Mouse (Mus musculus): ENCODE measurements around the gene Fank1. TPM values are rescaled to one million over a fixed set of nuclear protein-coding genes. Genes with fewer than 3 reads are reported as not detected.

The Fank1 gene
- polyA plus RNA-seq, 1 experiment from 2014 or later, result 0.24 TPM

GRCm38 (mm10) chr7:133762696-133763095 is 14.0 kb upstream of the Fank1 start:
- Histone ChIP-seq H3K4me3 (ENCODE audit: low read length) (no peak overlapping the region), H3K27ac (ENCODE audit: low read depth, low read length) (no peak overlapping the region), H3K9me3 (ENCODE audit: control insufficient read depth, low read length) (peaks cover 5% of the 10 kb centered on the region; the same call in 1 of the 2 replicates), H3K9ac (ENCODE audit: low read depth, low read length) (no peak overlapping the region), H3K36me3 (ENCODE audit: control insufficient read depth, insufficient read depth, low read length) (no peaks in the 10 kb centered on the region), H3K4me2 (replicated peaks; ENCODE audit: low read depth, low read length) (no peak overlapping the region), H3K27me3 (ENCODE audit: control insufficient read depth, insufficient read depth, low read length) (no peaks in the 10 kb centered on the region), H3K4me1 (ENCODE audit: control insufficient read depth, insufficient read depth, low read length) (peaks cover 7% of the 10 kb centered on the region; the same call in 1 of the 2 replicates)
- 71% methylated on average over 6 of the region's 6 CpGs for WGBS
- no peak for ATAC-seq (ENCODE audit: low FRiP score, low TSS enrichment)

DNA sequence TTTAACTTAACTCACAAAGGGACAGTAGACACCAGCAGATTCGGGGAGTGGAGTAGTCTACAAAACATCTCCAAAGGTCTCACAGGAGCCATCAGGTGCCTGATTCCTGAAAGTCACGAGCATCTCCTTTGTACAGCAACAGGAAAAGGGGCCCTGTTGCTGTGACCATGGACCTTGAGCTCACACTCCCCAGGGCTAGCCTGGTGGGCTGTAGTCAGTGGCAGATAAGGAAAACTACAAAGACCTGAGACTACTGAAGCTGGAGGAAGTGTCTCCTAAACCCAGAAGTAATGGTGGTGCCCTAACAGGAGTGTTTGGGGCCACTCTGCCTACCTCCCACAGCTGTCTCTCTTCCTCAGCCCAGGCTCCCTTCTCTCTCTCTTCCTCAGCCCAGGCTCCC is 12.2 kb upstream of the Fank1 start:
- WGBS, result 77% methylated on average over 2 of the region's 2 CpGs
- ATAC-seq (ENCODE audit: low FRiP score, low TSS enrichment), result no peak
- peaks cover 5% of the 10 kb centered on the region; the same call in 1 of the 2 replicates for H3K9me3 ChIP-seq (ENCODE audit: control insufficient read depth, low read length)
- H3K27me3 ChIP-seq (ENCODE audit: control insufficient read depth, insufficient read depth, low read length), result no peaks in the 10 kb centered on the region
- no peak overlapping the region for H3K27ac ChIP-seq (ENCODE audit: low read depth, low read length)
- peaks cover 5% of the 10 kb centered on the region; the same call in 1 of the 2 replicates for H3K4me1 ChIP-seq (ENCODE audit: control insufficient read depth, insufficient read depth, low read length)
- H3K9ac ChIP-seq (ENCODE audit: low read depth, low read length), result no peak overlapping the region
- no peak overlapping the region for H3K4me2 ChIP-seq (replicated peaks; ENCODE audit: low read depth, low read length)
- H3K4me3 ChIP-seq (ENCODE audit: low read length), result no peak overlapping the region
- H3K36me3 ChIP-seq (ENCODE audit: control insufficient read depth, insufficient read depth, low read length), result no peaks in the 10 kb centered on the region

DNA sequence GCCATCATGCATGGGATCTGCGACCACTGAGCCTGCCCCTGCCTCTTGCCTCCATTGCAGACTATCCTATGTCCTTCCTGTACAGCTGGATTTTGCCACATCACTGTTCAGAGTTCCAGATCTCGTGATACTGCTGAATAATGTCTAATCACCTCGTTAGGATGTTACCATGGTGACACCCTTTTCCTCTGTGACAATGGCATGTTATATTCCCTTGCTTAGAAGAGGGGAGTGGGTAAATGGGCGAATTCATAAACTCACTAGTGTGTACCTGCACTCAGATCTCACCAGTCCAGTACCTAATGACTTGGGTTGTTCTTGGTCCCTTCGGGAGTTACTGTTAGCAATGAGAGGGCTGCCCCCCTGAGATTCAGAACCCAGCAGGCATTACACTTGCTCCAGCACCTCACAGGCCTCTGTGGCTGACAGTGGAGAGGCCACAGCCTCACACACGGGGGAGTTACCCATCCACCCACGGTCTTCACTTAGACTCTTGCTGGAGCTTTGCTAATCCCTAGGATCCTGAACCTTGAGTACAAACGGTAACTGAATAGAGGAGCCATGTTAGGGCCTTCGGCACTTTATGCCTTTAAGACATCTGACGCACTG is 11.3 kb upstream of the Fank1 start:
- Histone ChIP-seq H3K36me3 (ENCODE audit: control insufficient read depth, insufficient read depth, low read length) (no peaks in the 10 kb centered on the region), H3K9me3 (ENCODE audit: control insufficient read depth, low read length) (peaks cover 5% of the 10 kb centered on the region; the same call in 1 of the 2 replicates), H3K27ac (ENCODE audit: low read depth, low read length) (no peak overlapping the region), H3K9ac (ENCODE audit: low read depth, low read length) (no peak overlapping the region), H3K4me3 (ENCODE audit: low read length) (no peak overlapping the region), H3K4me2 (replicated peaks; ENCODE audit: low read depth, low read length) (no peak overlapping the region), H3K4me1 (ENCODE audit: control insufficient read depth, insufficient read depth, low read length) (no peaks in the 10 kb centered on the region), H3K27me3 (ENCODE audit: control insufficient read depth, insufficient read depth, low read length) (no peaks in the 10 kb centered on the region)
- ATAC-seq (ENCODE audit: low FRiP score, low TSS enrichment), result no peak
- WGBS, result 68% methylated on average over 10 of the region's 10 CpGs

DNA sequence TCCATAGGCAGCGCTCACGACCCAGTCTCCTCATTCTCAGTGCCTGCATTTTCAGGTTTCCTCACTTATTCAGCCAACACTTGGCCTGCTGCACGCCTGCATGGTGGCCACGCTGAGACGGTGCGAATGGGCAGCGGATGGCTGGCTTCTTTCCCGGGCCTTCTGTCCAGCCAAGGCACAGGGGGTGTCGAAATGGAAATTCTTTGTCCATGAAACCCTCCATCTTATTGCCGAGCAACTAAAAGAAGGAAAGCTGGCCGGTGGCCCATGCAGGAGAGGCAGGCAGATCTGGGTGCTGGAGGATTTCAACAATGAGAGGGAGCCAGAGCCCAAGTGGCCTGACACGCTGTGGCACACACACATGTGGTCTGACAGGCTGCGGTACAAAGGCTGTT is 10.8 kb upstream of the Fank1 start:
- Histone ChIP-seq H3K4me2 (replicated peaks; ENCODE audit: low read depth, low read length) (no peak overlapping the region), H3K36me3 (ENCODE audit: control insufficient read depth, insufficient read depth, low read length) (no peaks in the 10 kb centered on the region), H3K27me3 (ENCODE audit: control insufficient read depth, insufficient read depth, low read length) (no peaks in the 10 kb centered on the region), H3K9me3 (ENCODE audit: control insufficient read depth, low read length) (peaks cover 5% of the 10 kb centered on the region; the same call in 1 of the 2 replicates), H3K9ac (ENCODE audit: low read depth, low read length) (no peak overlapping the region), H3K4me1 (ENCODE audit: control insufficient read depth, insufficient read depth, low read length) (no peaks in the 10 kb centered on the region), H3K27ac (ENCODE audit: low read depth, low read length) (no peak overlapping the region), H3K4me3 (ENCODE audit: low read length) (no peak overlapping the region)
- ATAC-seq (ENCODE audit: low FRiP score, low TSS enrichment), result no peak
- WGBS, result 91% methylated on average over 13 of the region's 13 CpGs

- no peak overlapping the region for H3K27ac ChIP-seq (ENCODE audit: low read depth, low read length)
- H3K9me3 ChIP-seq (ENCODE audit: control insufficient read depth, low read length), result no peaks in the 10 kb centered on the region
- 80% methylated on average over 4 of the region's 4 CpGs for WGBS
- no peak overlapping the region for H3K9ac ChIP-seq (ENCODE audit: low read depth, low read length)
- ATAC-seq (ENCODE audit: low FRiP score, low TSS enrichment), result no peak
- H3K36me3 ChIP-seq (ENCODE audit: control insufficient read depth, insufficient read depth, low read length), result no peaks in the 10 kb centered on the region
- H3K27me3 ChIP-seq (ENCODE audit: control insufficient read depth, insufficient read depth, low read length), result no peaks in the 10 kb centered on the region
- no peak overlapping the region for H3K4me3 ChIP-seq (ENCODE audit: low read length)
- no peak overlapping the region for H3K4me2 ChIP-seq (replicated peaks; ENCODE audit: low read depth, low read length)
- H3K4me1 ChIP-seq (ENCODE audit: control insufficient read depth, insufficient read depth, low read length), result no peaks in the 10 kb centered on the region
Measured at GRCm38 (mm10) chr7:133768027-133768426, 8.6 kb upstream of the Fank1 start.

DNA sequence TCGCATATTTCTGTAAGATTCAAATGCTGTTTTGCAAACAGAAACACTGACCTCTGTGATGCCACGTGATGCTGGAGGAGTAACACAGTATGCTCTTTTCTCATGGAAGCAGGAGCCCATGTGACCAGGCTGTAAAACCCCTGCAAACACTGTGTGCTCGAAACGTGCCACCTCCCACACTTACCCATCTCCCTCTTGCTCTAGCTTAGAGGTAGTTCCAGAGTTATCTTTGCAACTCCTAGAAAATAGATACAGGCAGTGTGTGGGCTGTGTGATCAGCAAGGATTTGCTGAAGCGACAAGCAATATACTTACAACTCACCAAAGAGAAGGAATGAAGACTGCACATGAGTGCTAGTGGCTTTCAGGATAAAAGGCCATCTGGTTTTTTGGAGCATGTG is 8.1 kb upstream of the Fank1 start:
- Histone ChIP-seq H3K36me3 (ENCODE audit: control insufficient read depth, insufficient read depth, low read length) (no peaks in the 10 kb centered on the region), H3K9me3 (ENCODE audit: control insufficient read depth, low read length) (no peaks in the 10 kb centered on the region)
- ATAC-seq (ENCODE audit: low FRiP score, low TSS enrichment), result no peak

DNA sequence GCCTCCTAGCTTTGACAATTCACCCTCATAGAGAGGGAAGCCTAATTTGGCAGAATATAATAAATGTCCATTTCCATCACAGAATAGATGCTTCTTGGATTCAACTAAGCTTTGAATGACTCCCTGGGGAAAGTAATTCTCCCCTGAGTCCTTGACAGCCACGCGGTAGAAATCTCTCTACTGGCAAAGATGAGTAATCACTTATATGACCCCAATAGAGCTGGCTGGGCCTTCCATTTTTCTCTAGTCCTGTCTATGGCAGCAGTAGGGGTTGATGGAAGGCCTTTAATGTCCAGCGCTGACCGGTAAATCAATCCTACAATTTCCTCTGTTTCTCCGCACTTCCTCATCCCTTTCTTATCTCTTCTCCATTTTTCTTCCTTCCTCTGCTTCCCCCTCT is 1.5 kb upstream of the Fank1 start:
- no peak overlapping the region for H3K4me2 ChIP-seq (replicated peaks; ENCODE audit: low read depth, low read length)
- H3K9me3 ChIP-seq (ENCODE audit: control insufficient read depth, low read length), result no peaks in the 10 kb centered on the region
- no peak for ATAC-seq (ENCODE audit: low FRiP score, low TSS enrichment)
- H3K4me1 ChIP-seq (ENCODE audit: control insufficient read depth, insufficient read depth, low read length), result 0 out of 2 replicates have a peak, but pooled peaks cover 3% of the 10 kb centered on the region
- WGBS, result 53% methylated on average over 5 of the region's 5 CpGs
- H3K27me3 ChIP-seq (ENCODE audit: control insufficient read depth, insufficient read depth, low read length), result no peaks in the 10 kb centered on the region
- H3K36me3 ChIP-seq (ENCODE audit: control insufficient read depth, insufficient read depth, low read length), result no peaks in the 10 kb centered on the region
- no peak overlapping the region for H3K9ac ChIP-seq (ENCODE audit: low read depth, low read length)
- H3K4me3 ChIP-seq (ENCODE audit: low read length), result no peak overlapping the region
- H3K27ac ChIP-seq (ENCODE audit: low read depth, low read length), result no peak overlapping the region

More for the DNA sequence above, 8.1 kb upstream of the Fank1 start:
- Histone ChIP-seq H3K4me1 (ENCODE audit: control insufficient read depth, insufficient read depth, low read length) (no peaks in the 10 kb centered on the region), H3K4me3 (ENCODE audit: low read length) (no peak overlapping the region), H3K9ac (ENCODE audit: low read depth, low read length) (no peak overlapping the region), H3K27me3 (ENCODE audit: control insufficient read depth, insufficient read depth, low read length) (no peaks in the 10 kb centered on the region), H3K4me2 (replicated peaks; ENCODE audit: low read depth, low read length) (no peak overlapping the region), H3K27ac (ENCODE audit: low read depth, low read length) (no peak overlapping the region)
- WGBS, result 51% methylated on average over 5 of the region's 5 CpGs

DNA sequence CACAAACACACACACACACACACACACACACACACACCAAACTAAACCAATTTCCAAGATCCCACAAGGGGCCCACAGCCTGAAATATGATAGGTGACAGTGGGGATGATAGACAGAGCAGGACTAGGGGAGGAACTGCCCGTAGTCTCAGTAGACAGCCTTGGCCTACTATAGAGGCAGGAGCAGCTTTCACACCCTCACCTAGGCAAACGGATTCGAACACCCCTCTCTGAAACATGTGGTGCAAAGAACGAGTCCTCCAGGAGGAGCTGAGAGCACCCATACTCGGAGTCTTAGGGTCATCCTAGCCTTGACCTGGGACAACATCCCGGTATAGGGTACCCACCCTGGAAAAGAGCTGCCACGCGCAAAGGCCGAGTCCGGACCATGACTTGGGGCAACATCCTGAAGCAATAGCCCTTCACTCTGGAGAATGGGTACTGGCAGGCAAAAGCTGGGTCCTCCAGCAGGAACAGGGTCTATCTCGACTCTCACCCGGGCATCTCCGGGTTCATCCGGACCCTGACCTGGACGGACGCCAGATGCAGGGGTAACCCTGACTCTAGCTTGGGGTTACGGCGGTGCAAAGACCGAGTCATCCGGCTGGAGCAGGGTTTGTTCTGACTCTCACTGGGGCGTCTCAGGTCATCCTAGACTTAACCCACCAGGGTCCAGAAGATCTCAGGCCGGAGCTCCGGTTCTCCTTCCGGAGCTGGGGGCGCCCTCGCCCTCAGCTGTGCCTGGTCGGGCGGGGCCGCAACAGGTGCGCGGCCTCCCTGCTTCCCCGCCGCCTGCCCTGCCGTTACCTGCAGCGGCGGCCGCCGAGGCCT is 650 bp upstream of the Fank1 start:
- peak overlapping the region; percentile 69 for H3K4me3 ChIP-seq (ENCODE audit: low read length)
- no peaks in the 10 kb centered on the region for H3K9me3 ChIP-seq (ENCODE audit: control insufficient read depth, low read length)
- H3K4me2 ChIP-seq (replicated peaks; ENCODE audit: low read depth, low read length), result peak overlapping the region; percentile 76
- no peaks in the 10 kb centered on the region for H3K27me3 ChIP-seq (ENCODE audit: control insufficient read depth, insufficient read depth, low read length)
- H3K36me3 ChIP-seq (ENCODE audit: control insufficient read depth, insufficient read depth, low read length), result no peaks in the 10 kb centered on the region
- H3K27ac ChIP-seq (ENCODE audit: low read depth, low read length), result no peak overlapping the region
- H3K9ac ChIP-seq (ENCODE audit: low read depth, low read length), result peak overlapping the region; percentile 64
- 0 out of 2 replicates have a peak, but pooled peaks cover 3% of the 10 kb centered on the region for H3K4me1 ChIP-seq (ENCODE audit: control insufficient read depth, insufficient read depth, low read length)
- ATAC-seq (ENCODE audit: low FRiP score, low TSS enrichment), result peak; percentile 85; the same call in 1 of the 2 replicates
- 2% methylated on average over 36 of the region's 38 CpGs for WGBS

- no peaks in the 10 kb centered on the region for H3K9me3 ChIP-seq (ENCODE audit: control insufficient read depth, low read length)
- WGBS, result 63% methylated on average over 6 of the region's 6 CpGs
- no peaks in the 10 kb centered on the region for H3K27me3 ChIP-seq (ENCODE audit: control insufficient read depth, insufficient read depth, low read length)
- ATAC-seq (ENCODE audit: low FRiP score, low TSS enrichment), result no peak
- H3K36me3 ChIP-seq (ENCODE audit: control insufficient read depth, insufficient read depth, low read length), result no peaks in the 10 kb centered on the region
- no peak overlapping the region for H3K9ac ChIP-seq (ENCODE audit: low read depth, low read length)
- H3K27ac ChIP-seq (ENCODE audit: low read depth, low read length), result no peak overlapping the region
- no peak overlapping the region for H3K4me3 ChIP-seq (ENCODE audit: low read length)
- no peak overlapping the region for H3K4me2 ChIP-seq (replicated peaks; ENCODE audit: low read depth, low read length)
- H3K4me1 ChIP-seq (ENCODE audit: control insufficient read depth, insufficient read depth, low read length), result 0 out of 2 replicates have a peak, but pooled peaks cover 5% of the 10 kb centered on the region
Measured at GRCm38 (mm10) chr7:133781583-133781982, 4.9 kb downstream of the Fank1 start.
